ENCODE assay signal across 9 mouse cellular contexts in genomic region chr3:108862282-108862681, GRCm38 (mm10). TPM values are rescaled to one million over a fixed set of nuclear protein-coding genes. Genes with fewer than 3 reads are reported as not detected.
"Had no signal": no experiment of that assay in that cellular context is flagged by ENCODE, and none has a peak within 500 bp of the region (broad histone marks: within the 10 kb centered on the region; RNA-seq: fewer than 3 reads in every experiment).

No protein-coding gene starts in this region.

RNA-seq across cellular contexts. Expression of gene Fndc7, which starts 27.5 kb away (rescaled TPM):
- polyA plus RNA-seq: limb, embryonic 10.5 days; limb, embryonic 11.5 days; liver, embryonic 11.5 days; liver, embryonic 14.5 days; midbrain, embryonic 12.5 days; midbrain, embryonic 13.5 days; midbrain, embryonic 14.5 days; midbrain, postnatal 0 days; neural tube, embryonic 11.5 days had no signal
